Mouse (Mus musculus): ENCODE measurements at regions not wholly inside any gene's neighbourhood (a gene's known extent, or its start where the extent isn't known, plus 50 kb on each side); places are given as distances from the start of the nearest gene placed in this dataset.
A peak's percentile ranks its signal among the peaks of the same experiment; 100 is the strongest.
"Not testable (repeated sequence)": the region's sequence is repeated elsewhere in the genome, so short reads cannot be mapped to it uniquely, and the experiment has no call there.

DNA sequence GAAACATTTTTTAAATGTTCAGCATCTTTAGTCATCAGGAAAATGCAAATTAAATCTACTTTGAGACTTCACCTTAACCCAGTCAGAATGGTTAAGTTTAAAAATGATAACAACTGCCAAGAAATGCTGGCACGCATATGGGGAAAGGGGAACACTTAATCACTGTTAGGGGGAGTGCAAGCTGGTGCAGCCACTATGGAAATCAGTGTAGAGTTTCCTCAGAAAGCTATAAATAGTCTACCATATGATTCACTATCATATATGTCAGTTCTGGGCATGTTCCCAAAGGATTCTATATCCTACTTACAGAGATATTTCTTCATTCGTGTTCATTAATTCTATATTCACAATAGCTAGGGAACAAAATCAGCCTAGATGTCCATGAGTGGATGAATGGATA is 61.6 kb upstream of the Tra2b start:
- no peak for DNase-seq

DNA sequence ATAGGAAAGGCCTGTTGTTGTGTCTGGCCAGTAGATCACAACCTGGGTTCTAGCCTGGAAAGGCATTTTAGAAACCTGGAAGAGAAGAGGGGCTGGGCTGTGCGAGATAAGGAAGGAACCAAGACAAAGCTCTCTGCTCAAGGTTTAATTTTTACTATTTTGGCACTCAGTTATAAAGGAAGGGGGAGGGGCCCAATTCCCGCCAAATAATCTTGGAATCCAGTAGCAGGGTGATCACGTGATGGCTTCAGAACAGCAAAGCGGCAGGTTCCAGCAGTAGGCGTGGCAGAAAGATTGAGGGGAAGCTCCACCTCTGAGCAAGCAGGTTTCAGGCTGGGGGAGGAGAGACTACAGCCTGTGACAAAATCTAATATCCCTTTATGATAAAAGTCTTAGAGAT is 59.4 kb upstream of the Tra2b start:
- DNase-seq = not testable (repeated sequence)

DNA sequence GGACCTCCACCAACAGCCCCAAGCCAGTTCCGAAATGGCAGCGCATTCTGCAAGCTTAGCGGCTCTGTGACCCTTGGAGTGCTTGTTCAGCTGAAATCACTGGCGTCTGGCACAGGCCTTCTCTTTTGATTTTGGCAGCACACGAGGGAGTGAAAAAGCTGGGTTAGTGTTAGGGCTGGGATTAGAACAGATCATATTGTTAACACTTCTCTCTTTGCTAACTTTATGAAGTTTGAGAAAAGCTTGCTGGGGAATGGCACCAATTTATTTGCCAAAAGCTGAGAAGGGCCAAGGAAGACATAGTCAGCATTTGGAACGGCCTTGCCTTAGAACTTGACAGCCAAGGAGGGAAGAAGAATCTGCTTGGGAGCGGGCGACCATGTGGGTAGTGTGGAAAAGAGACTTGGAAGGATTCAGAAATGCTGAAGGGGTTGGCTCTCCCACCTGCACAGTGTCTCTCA is 50.5 kb upstream of the Tra2b start:
- DNase-seq = peak in 1 of 2 experiments; percentile 26
